Mouse (Mus musculus): ENCODE measurements at regions not wholly inside any gene's neighbourhood (a gene's known extent, or its start where the extent isn't known, plus 50 kb on each side); places are given as distances from the start of the nearest gene placed in this dataset.
"Not testable (repeated sequence)": the region's sequence is repeated elsewhere in the genome, so short reads cannot be mapped to it uniquely, and the experiment has no call there.

- no peak for DNase-seq (ENCODE audit: low read depth, low spot score)
Observed at GRCm38 (mm10) chr14:33691690-33692089, 102.7 kb downstream of the Ptpn20 start.

GRCm38 (mm10) chr14:33694224-33694623 is 105.2 kb downstream of the Ptpn20 start:
- DNase-seq (ENCODE audit: low read depth, low spot score) = no peak

GRCm38 (mm10) chr14:33695362-33695982 is 106.5 kb downstream of the Ptpn20 start:
- DNase-seq (ENCODE audit: low read depth, low spot score) = peak; percentile 35

GRCm38 (mm10) chr14:33696817-33697216 is 107.8 kb downstream of the Ptpn20 start:
- DNase-seq (ENCODE audit: low read depth, low spot score) = no peak

- DNase-seq (ENCODE audit: low read depth, low spot score) = no peak
Observed at GRCm38 (mm10) chr14:33699777-33700438, 110.9 kb downstream of the Ptpn20 start.

- no peak for DNase-seq (ENCODE audit: low read depth, low spot score)
Observed at GRCm38 (mm10) chr14:33707661-33708297, 118.8 kb downstream of the Ptpn20 start.

- no peak for DNase-seq (ENCODE audit: low read depth, low spot score)
Observed at GRCm38 (mm10) chr14:33708298-33708665, 119.3 kb downstream of the Ptpn20 start.

GRCm38 (mm10) chr14:33712458-33712857 is 123.5 kb downstream of the Ptpn20 start:
- no peak for DNase-seq (ENCODE audit: low read depth, low spot score)

GRCm38 (mm10) chr14:33719651-33720050 is 130.6 kb downstream of the Ptpn20 start:
- DNase-seq (ENCODE audit: low read depth, low spot score) = no peak

GRCm38 (mm10) chr14:33722379-33723145 is 133.6 kb downstream of the Ptpn20 start:
- not testable (repeated sequence) for DNase-seq (ENCODE audit: low read depth, low spot score)

- no peak for DNase-seq (ENCODE audit: low read depth, low spot score)
Observed at GRCm38 (mm10) chr14:33726500-33726899, 137.5 kb downstream of the Ptpn20 start.

- peak; percentile 19 for DNase-seq (ENCODE audit: low read depth, low spot score)
Observed at GRCm38 (mm10) chr14:33729115-33729884, 140.3 kb downstream of the Ptpn20 start.

GRCm38 (mm10) chr14:33732698-33733097 is 143.7 kb downstream of the Ptpn20 start:
- DNase-seq (ENCODE audit: low read depth, low spot score) = no peak

GRCm38 (mm10) chr14:33734446-33735043 is 145.5 kb downstream of the Ptpn20 start:
- DNase-seq (ENCODE audit: low read depth, low spot score) = no peak

GRCm38 (mm10) chr14:33735653-33736052 is 146.6 kb downstream of the Ptpn20 start:
- DNase-seq (ENCODE audit: low read depth, low spot score) = no peak

- DNase-seq (ENCODE audit: low read depth, low spot score) = no peak
Observed at GRCm38 (mm10) chr14:33746181-33746580, 157.2 kb downstream of the Ptpn20 start.

- DNase-seq (ENCODE audit: low read depth, low spot score) = peak; percentile 38
Observed at GRCm38 (mm10) chr14:33759656-33760055, 163.7 kb upstream of the Gdf10 start.

- no peak for DNase-seq (ENCODE audit: low read depth, low spot score)
Observed at GRCm38 (mm10) chr14:33763641-33764046, 159.7 kb upstream of the Gdf10 start.

- no peak for DNase-seq (ENCODE audit: low read depth, low spot score)
Observed at GRCm38 (mm10) chr14:33765767-33766166, 157.6 kb upstream of the Gdf10 start.

GRCm38 (mm10) chr14:33772374-33772773 is 151.0 kb upstream of the Gdf10 start:
- no peak for DNase-seq (ENCODE audit: low read depth, low spot score)

- DNase-seq (ENCODE audit: low read depth, low spot score) = no peak
Observed at GRCm38 (mm10) chr14:33789556-33789955, 133.8 kb upstream of the Gdf10 start.
